Mouse (Mus musculus): ENCODE data around the gene Fmo6. TPM values are rescaled to one million over a fixed set of nuclear protein-coding genes. Genes with fewer than 3 reads are reported as not detected.

The Fmo6 gene
- total RNA-seq, 2 experiments from 2014 or later = not detected

DNA sequence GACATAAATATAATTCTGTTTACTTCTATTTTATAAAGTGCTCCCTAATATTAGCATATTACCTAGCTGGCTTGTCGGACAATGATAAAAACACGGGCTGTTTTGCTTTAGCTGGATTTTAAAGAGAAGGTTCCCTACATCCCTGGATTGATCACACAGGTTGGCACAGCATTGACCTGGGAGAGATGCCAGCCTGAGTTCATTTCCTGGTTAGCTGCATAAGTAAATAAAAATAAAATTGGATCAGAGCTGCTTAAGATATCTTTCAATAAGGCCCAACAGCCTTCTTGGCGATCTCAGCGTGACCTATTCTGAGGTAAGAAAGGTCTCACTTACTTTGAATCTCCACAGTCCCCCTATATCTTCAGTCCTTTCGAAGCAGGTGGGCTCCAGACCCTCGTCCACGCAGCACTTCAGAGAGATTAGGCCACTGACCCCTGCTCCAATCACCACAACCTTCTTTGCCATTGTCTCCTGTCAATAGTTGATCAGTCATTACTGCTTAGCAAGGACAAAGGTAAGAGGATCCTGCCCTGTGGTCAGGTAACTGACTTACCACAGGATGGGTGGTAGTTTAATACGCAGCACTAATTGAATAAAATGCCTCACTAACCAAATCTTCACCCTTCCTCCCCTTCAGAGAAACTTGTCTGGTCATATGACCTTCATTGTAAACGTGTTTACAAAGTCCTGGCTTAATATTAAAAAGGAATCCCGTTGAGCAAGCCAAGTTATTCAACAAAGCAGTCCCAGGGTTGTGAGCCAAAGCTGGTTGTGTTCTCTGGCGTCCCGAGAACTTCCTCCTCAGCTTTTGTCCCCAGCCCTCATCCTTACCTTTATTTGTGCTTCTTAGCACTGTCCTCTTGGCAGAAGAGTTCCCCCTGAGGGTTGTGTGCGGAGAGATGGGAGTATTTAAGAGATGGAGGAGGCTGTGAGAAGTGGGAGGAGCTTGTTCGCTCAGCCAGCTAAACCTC, 39.2 kb downstream of the Fmo6 start, which contains the start of gene Fmo2:
TSS of gene Fmo2 (minus strand) at position 889 of the 974 bp plus-strand sequence.
- H3K27ac ChIP-seq = no peak within 1 kb of the TSS
- no peak for DNase-seq (ENCODE audit: extremely low spot score in 1 of 2, low spot score in 2 of 2)
- intact Hi-C loops (cut with DNase I) = loop anchor here (2.0 kb wide), 2 partner anchors 159 to 173 kb away; no protein-coding TSS in a partner anchor
- TF ChIP-seq CTCF (IDR thresholded peaks at IDR 0.05) = no peak
- no peak within 1 kb of the TSS for H3K4me3 ChIP-seq

DNA sequence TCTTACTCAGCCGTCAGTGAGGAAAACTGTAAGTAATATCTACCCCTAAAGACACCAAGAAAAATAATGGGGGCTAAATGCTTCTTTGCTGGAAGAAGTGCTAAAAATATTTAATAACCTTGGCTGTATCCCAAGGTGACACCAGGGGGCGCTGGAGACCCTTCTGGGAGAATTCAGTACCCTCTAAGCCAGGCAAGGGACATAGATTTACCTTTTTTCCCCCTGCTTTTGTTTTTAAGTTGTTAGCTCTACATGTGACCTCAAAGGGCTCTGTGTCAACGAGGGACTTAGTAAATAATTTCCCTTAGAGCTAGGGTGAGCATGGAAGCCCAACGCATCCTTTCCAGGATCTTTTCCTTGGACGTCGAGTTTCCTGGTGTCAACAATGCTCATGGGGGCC, 41.4 kb downstream of the Fmo6 start:
- TF ChIP-seq CTCF (IDR thresholded peaks at IDR 0.05) = peak; percentile 86
- DNase-seq (ENCODE audit: extremely low spot score in 1 of 2, low spot score in 2 of 2) = peak; percentile 68
- Histone ChIP-seq H3K4me3 (no peak overlapping the region), H3K27ac (no peak overlapping the region)
- intact Hi-C loops (cut with DNase I) = loop anchor here (2.0 kb wide), 2 partner anchors 161 to 175 kb away; no protein-coding TSS in a partner anchor

DNA sequence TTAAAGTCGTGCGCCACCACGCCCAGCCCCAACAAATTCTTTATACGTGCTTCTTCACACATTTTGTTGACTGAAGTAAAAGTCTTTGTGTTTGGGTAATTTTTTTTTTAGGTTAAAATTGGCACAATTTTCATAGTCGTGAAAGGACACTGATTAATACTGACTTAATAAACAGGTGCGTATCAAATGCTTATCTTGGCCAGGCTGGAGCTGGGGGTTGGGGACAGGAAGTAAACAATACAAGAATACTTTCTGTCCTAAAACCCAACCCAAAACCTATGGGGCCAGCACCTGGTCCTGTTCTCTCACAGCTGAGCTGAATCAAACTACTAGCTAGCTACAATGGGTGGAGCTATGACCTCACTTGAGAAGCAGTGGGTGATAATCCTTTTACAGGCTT, 44.3 kb downstream of the Fmo6 start:
- DNase-seq (ENCODE audit: extremely low spot score in 1 of 2, low spot score in 2 of 2) = no peak
- intact Hi-C loops (cut with DNase I) = no loop called here
- H3K27ac ChIP-seq = no peak overlapping the region
- H3K4me3 ChIP-seq = no peak overlapping the region
- no peak for TF ChIP-seq CTCF (IDR thresholded peaks at IDR 0.05)

DNA sequence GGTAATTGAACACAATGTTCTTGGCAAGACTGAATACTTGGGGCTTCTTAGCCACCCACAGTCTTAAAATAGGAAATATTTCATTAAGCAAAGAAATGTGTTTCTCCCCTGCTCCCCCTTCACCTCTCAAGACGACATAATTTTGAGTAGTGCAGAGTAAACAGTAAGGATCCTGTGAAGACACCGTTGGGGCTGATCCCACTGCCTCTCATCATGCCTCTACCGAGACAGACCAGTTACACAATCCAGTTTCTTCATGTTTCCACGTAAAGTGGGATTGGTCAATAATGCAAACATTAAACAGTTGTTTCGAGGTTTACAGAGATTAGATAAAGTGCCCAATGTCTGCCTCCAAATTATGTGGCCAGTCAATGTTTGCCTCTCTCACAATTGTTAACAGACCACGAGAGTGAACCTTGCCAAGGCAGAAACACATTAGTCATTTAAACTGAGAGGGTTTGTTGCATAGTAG, 45.3 kb downstream of the Fmo6 start:
- no peak for TF ChIP-seq CTCF (IDR thresholded peaks at IDR 0.05)
- DNase-seq (ENCODE audit: extremely low spot score in 1 of 2, low spot score in 2 of 2) = no peak
- intact Hi-C loops (cut with DNase I) = no loop called here
- Histone ChIP-seq H3K4me3 (no peak overlapping the region), H3K27ac (no peak overlapping the region)

DNA sequence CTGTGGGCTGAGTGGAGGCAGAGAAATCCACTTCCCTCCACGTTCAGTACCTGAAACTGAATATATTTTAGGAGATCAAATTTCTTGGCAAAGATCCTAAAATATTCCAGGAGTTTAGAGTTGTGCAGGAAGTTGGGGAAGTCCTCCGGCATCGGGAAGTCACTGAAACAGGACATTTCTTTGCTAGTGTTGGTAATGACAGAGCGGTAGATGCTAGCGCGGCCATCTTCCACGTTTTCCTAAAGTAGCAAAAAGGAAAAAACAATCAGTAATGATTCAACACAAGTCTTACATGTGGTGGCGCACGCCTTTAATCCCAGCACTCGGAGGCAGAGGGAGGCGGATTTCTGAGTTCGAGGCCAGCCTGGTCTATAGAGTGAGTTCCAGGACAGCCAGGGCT, 48.7 kb downstream of the Fmo6 start:
- no peak for DNase-seq (ENCODE audit: extremely low spot score in 1 of 2, low spot score in 2 of 2)
- intact Hi-C loops (cut with DNase I) = no loop called here
- H3K27ac ChIP-seq = no peak overlapping the region
- no peak overlapping the region for H3K4me3 ChIP-seq
- no peak for TF ChIP-seq CTCF (IDR thresholded peaks at IDR 0.05)

DNA sequence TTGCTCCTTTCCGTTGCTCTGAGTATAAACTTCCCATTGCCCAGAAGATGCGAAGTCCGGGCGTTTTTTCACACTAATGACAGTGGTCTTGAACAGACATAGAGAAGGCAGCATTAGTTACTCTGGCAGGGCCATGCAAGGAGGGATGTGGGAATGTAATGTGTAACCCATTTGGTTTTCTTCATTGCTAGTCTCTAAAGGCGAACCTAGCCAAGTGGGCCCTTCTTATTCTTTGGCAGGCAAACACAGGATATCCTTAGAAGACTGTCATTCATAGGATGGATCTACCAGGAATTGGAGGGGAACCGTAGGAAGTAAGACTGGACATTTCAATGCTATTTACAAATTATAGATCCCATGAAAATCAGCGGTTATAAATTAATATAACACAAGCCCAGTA, 49.7 kb downstream of the Fmo6 start:
- H3K4me3 ChIP-seq = no peak overlapping the region
- no peak for DNase-seq (ENCODE audit: extremely low spot score in 1 of 2, low spot score in 2 of 2)
- no peak for TF ChIP-seq CTCF (IDR thresholded peaks at IDR 0.05)
- intact Hi-C loops (cut with DNase I) = no loop called here
- no peak overlapping the region for H3K27ac ChIP-seq

DNA sequence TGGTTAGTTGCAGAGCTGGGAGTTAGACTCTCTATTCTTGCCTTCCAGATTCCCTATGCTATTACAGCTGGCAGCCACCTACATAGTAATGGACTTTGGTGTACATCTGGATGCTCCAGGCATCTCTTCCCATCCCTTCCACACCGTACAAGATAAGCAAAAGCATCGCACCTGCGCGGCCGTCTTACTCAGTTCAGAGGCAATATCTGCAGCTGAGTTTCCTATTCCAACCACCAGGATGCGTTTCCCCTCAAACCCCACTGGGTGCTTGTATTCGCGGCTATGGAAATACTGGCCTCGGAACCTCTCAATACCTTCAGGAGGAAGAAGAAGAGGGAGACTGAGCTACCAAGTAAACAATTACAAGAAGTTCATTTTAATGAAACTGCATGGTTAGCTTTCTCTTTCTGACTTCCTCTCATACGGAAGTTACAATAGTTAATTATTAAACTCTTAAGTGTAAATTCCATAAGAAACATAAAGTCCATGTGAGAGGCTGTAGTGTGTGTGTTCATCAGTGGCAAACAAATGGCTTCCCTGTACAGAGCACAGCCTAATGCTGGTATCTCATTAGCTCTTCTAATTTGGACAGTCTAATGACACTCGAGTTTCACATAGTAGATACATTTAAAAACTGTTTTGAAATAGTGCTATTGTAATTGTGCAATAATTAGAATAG, 51.0 kb downstream of the Fmo6 start:
- H3K27ac ChIP-seq = no peak overlapping the region
- H3K4me3 ChIP-seq = no peak overlapping the region
- intact Hi-C loops (cut with DNase I) = no loop called here
- DNase-seq (ENCODE audit: extremely low spot score in 1 of 2, low spot score in 2 of 2) = no peak
- no peak for TF ChIP-seq CTCF (IDR thresholded peaks at IDR 0.05)

DNA sequence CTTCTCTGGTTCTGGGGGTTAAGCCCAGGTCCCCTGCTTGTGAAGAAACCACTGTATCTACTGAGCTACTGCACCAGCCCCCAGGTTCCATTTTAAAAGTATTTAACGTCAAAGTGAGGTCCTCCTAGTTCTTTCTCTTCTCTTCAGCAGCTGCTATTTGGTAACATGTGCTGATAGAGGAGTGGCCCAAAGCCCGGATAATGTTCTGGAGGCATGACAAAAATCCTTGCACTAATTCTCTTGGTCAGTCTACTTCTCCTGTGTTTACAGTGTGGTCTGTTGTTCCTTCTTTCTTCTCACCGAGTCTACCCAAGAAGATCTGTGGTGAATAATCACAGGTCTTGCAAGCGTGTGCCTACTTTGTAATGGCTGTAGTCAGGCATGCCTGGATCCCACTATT, 54.6 kb downstream of the Fmo6 start:
- intact Hi-C loops (cut with DNase I) = no loop called here
- DNase-seq (ENCODE audit: extremely low spot score in 1 of 2, low spot score in 2 of 2) = no peak
- no peak for TF ChIP-seq CTCF (IDR thresholded peaks at IDR 0.05)
- Histone ChIP-seq H3K4me3 (no peak overlapping the region), H3K27ac (no peak overlapping the region)

DNA sequence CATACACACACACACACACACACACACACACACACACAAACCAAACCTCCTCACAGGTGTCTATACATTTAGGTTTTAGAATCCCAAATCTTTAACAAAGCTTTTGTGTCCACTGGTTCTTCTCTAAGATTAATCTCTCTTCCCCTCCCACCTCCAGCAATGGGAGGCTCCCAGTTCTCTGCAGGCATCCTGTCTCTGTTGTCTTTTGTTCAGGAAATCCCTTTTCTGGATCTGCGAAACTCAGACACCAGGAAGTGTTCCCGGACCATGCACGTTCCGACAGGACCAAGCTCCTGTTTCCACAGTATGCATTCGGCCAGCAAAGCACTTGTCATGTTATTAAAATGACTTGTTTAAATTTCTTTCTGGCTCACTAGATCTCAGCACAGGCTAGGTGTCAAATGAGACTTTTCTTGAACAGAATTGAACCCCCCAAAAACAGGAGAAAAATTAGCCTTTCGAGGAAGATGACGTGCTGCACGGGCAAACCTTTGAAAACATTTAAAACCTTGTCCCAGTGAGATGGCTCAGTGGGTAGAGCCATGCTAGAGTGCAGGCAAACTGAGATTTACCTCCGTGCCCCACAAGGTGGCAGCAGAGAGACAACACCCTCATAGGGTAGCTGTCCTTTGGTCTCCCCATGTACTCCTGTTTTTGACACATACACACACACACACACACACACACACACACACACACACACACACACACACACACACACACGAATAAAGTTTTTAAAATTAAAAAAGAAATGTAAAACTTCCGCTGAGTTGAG, 57.5 kb downstream of the Fmo6 start:
- H3K4me3 ChIP-seq = no peak overlapping the region
- H3K27ac ChIP-seq = no peak overlapping the region
- peak; percentile 50 for TF ChIP-seq CTCF (IDR thresholded peaks at IDR 0.05)
- peak; percentile 26 to 52 for DNase-seq (ENCODE audit: extremely low spot score in 1 of 2, low spot score in 2 of 2)
- intact Hi-C loops (cut with DNase I) = no loop called here

DNA sequence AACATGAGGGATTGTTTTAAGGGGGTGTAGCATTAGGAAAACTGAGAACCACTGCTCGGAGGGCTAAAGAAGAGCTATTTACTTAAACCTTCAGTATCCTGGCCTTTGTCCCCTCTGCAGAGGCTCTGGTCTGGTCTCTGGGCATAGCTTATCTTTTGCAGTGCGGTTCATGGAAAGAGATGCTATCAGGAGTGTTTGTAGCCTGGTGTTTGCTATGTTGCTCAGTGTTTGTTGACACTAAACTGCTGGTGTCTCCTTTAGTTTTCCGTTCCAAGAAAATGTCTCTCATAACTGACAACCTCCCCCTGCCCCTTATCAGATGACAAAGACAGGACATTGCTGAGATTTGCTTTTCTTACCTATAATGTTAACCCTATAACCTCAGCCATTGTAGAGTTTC, 62.2 kb downstream of the Fmo6 start:
- no peak for TF ChIP-seq CTCF (IDR thresholded peaks at IDR 0.05)
- Histone ChIP-seq H3K4me3 (no peak overlapping the region), H3K27ac (no peak overlapping the region)
- intact Hi-C loops (cut with DNase I) = no loop called here
- no peak for DNase-seq (ENCODE audit: extremely low spot score in 1 of 2, low spot score in 2 of 2)

DNA sequence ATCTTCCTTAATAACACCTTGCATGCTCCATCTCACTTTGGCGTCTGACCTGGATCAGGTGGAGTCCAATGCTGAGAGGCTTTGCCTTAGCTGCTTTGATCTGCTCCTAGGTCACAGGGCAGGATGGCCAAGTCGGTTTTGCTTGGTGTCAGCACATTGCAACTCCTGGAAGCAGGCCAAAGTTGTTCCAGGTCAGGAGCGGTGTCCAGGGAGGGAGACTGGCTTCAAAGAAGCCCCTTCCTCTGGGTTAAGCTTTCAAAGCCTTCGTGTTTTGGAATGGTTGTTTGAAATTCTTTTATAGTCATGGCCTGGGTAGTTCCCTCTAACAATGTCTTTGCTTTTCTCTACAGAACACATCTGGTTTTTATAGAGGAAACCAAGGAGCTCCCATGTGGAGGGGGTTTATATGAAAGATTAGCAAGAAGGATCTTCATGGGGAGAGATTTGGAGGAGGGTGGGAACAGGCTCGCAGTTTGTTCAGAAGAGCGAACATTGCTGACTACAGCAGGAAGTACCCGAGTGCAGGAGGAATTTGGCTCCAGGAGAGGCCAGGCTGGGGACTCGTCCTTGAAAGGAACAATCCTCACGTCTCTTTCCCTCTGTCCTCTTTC, 65.5 kb downstream of the Fmo6 start:
- no peak overlapping the region for H3K4me3 ChIP-seq
- H3K27ac ChIP-seq = no peak overlapping the region
- TF ChIP-seq CTCF (IDR thresholded peaks at IDR 0.05) = no peak
- DNase-seq (ENCODE audit: extremely low spot score in 1 of 2, low spot score in 2 of 2) = no peak
- intact Hi-C loops (cut with DNase I) = no loop called here

All from left cerebral cortex, adult 2 months (tissue).